Mouse (Mus musculus): ENCODE measurements around the gene Six1. TPM values are rescaled to one million over a fixed set of nuclear protein-coding genes. Genes with fewer than 3 reads are reported as not detected.
A peak's percentile ranks its signal among the peaks of the same experiment; 100 is the strongest.
"Not testable (repeated sequence)": the region's sequence is repeated elsewhere in the genome, so short reads cannot be mapped to it uniquely, and the experiment has no call there.

Gene Six1
- 0.53 and 0.94 TPM in 2 replicates for polyA plus RNA-seq (2012; rRNA removed)

DNA sequence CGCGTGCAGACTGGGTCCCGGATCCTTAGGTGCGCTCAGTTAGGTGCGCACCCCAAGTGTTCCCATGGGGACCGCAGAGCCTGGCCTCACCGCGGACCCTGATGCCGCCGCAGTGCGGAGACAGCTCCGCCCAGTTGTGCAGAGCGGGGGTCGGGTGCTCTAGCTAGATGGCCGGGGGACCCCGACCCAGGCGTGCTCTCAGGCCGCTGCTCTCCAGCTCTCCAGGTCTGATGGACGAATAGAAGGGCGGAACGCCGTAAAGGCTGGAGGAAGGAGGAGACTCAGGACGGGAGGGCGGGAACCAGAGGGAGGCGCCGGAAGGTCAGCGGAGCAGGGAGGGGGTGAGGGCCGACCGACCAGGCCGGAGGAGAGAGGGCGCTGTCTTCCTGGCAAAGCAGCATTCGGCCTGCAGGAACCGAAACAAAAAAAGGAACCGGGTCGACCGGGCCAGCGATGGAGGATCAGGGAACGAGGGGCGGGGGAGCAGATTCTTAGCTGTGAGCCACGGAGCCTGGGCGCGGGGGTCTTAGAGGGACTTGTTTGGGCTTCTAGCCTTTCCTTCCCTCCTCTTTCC, at the start of gene Six1:
Gene Six1, minus strand, starts transcription at position 220 of the 574 bp plus-strand sequence.
- DNase-seq (ENCODE audit: low read depth): peak; percentile 61
- no peak for TF ChIP-seq POLR2A (IDR thresholded peaks at IDR 0.05; ENCODE audit: borderline replicate concordance, extremely low read depth, insufficient read depth, insufficient read length, poor library complexity, severe bottlenecking)
- 0 out of 2 replicates have a peak, but pooled peaks have one; percentile 5 for TF ChIP-seq CTCF (IDR thresholded peaks at IDR 0.05; ENCODE audit: borderline replicate concordance, extremely low read depth, insufficient read depth, insufficient read length)

DNA sequence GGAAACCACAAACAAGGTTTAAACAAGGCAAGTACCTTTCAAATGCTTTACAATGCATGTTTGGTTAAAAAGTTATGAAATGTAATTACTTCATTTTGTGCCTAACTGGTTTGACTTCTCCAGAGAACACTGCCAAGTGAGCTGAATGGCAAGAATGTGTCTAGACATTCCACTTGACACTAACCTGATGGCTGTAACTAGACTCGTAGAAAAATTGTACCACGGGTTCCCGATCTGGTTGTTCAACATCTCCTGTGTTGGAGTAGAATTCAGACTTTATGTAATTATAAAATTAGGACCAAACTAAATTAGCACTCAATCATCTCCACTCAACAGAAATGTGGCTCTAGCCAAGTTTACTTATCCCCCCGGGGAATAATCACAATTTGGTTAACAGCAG, 44.9 kb upstream of the Six1 start:
- no peak for DNase-seq (ENCODE audit: low read depth)
- TF ChIP-seq CTCF (IDR thresholded peaks at IDR 0.05; ENCODE audit: borderline replicate concordance, extremely low read depth, insufficient read depth, insufficient read length): no peak
- TF ChIP-seq POLR2A (IDR thresholded peaks at IDR 0.05; ENCODE audit: borderline replicate concordance, extremely low read depth, insufficient read depth, insufficient read length, poor library complexity, severe bottlenecking): no peak

DNA sequence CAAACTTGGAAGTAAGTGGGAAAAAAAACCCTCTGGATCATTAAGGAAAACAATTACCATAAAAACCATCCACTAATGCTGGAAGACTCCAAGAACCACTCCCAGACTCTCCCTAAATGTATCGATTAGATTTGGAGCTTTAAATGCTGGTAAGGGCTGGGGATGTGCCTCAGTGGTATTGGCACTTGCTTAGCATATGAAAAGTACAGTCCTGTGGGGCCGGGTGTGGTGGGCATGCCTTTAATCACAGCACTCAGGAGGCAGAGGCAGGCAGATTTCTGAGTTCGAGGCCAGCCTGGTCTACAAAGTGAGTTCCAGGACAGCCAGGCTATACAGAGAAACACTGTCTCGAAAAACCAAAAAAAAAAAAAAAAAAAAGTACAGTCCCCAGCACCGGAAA, 42.5 kb upstream of the Six1 start:
- DNase-seq (ENCODE audit: low read depth): not testable (repeated sequence)

- TF ChIP-seq POLR2A (IDR thresholded peaks at IDR 0.05; ENCODE audit: borderline replicate concordance, extremely low read depth, insufficient read depth, insufficient read length, poor library complexity, severe bottlenecking) (no peak), CTCF (IDR thresholded peaks at IDR 0.05; ENCODE audit: borderline replicate concordance, extremely low read depth, insufficient read depth, insufficient read length) (no peak)
- DNase-seq (ENCODE audit: low read depth): no peak
Measured at GRCm38 (mm10) chr12:73094605-73095004, 40.9 kb upstream of the Six1 start.

DNA sequence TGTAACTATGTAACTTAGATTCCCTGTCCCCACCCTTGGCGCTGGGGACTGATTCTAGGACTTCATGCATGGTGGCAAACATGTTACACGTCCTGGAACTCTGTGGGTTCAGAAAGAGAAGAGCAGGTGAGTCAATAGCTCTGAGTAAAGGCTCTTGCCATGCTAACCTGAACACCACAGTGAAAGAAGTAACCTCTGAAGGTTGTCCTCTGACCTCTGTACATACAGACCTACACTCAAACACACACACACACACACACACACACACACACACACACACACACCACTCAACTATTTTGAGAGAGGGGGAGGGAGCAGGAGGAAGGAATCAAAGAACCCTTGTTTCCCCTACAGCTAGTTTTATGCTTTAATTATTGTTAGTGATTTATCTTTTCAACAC, 40.5 kb upstream of the Six1 start:
- TF ChIP-seq CTCF (IDR thresholded peaks at IDR 0.05; ENCODE audit: borderline replicate concordance, extremely low read depth, insufficient read depth, insufficient read length) (no peak), POLR2A (IDR thresholded peaks at IDR 0.05; ENCODE audit: borderline replicate concordance, extremely low read depth, insufficient read depth, insufficient read length, poor library complexity, severe bottlenecking) (no peak)
- DNase-seq (ENCODE audit: low read depth): no peak

DNA sequence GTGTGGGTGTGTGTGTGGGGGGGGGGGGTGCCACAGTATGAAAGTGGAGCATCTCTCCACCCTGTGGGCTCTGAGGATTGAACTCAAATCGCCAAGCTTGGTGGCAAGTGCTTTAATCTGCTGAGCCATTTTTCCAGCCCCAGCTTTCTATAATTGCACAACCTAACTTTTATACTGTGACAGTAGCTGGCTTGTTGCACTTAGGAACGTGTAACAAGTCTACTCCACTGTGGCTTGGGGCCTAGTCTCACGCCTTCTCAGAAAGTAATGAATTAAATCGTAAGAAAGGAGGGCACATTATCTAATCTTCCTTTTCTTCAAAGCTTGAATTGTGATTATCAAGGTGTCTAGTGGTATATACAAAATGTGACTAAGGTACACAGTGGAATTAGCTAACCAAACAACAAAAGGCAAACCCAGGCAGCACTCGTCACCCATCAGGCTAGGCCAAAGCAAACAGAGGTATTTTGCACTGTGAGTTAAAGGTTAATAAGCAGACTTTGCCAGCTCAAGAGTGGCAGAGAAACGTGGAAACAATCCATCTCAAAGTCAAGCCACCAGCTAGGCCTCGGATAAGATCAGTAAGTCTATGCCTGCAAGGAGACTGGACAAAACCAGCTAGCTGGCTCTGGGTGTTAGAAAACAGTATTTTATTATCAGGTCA, 37.1 kb upstream of the Six1 start:
- TF ChIP-seq CTCF (IDR thresholded peaks at IDR 0.05; ENCODE audit: borderline replicate concordance, extremely low read depth, insufficient read depth, insufficient read length): no peak
- DNase-seq (ENCODE audit: low read depth): no peak

GRCm38 (mm10) chr12:73088911-73089310, 35.2 kb upstream of the Six1 start:
- no peak for DNase-seq (ENCODE audit: low read depth)
- no peak for TF ChIP-seq CTCF (IDR thresholded peaks at IDR 0.05; ENCODE audit: borderline replicate concordance, extremely low read depth, insufficient read depth, insufficient read length)
- no peak for TF ChIP-seq POLR2A (IDR thresholded peaks at IDR 0.05; ENCODE audit: borderline replicate concordance, extremely low read depth, insufficient read depth, insufficient read length, poor library complexity, severe bottlenecking)

GRCm38 (mm10) chr12:73088500-73088899, 34.8 kb upstream of the Six1 start:
- no peak for DNase-seq (ENCODE audit: low read depth)
- no peak for TF ChIP-seq POLR2A (IDR thresholded peaks at IDR 0.05; ENCODE audit: borderline replicate concordance, extremely low read depth, insufficient read depth, insufficient read length, poor library complexity, severe bottlenecking)
- TF ChIP-seq CTCF (IDR thresholded peaks at IDR 0.05; ENCODE audit: borderline replicate concordance, extremely low read depth, insufficient read depth, insufficient read length): no peak

GRCm38 (mm10) chr12:73087086-73087485, 33.4 kb upstream of the Six1 start:
- no peak for DNase-seq (ENCODE audit: low read depth)
- TF ChIP-seq CTCF (IDR thresholded peaks at IDR 0.05; ENCODE audit: borderline replicate concordance, extremely low read depth, insufficient read depth, insufficient read length) (no peak), POLR2A (IDR thresholded peaks at IDR 0.05; ENCODE audit: borderline replicate concordance, extremely low read depth, insufficient read depth, insufficient read length, poor library complexity, severe bottlenecking) (no peak)

- TF ChIP-seq CTCF (IDR thresholded peaks at IDR 0.05; ENCODE audit: borderline replicate concordance, extremely low read depth, insufficient read depth, insufficient read length): no peak
- no peak for TF ChIP-seq POLR2A (IDR thresholded peaks at IDR 0.05; ENCODE audit: borderline replicate concordance, extremely low read depth, insufficient read depth, insufficient read length, poor library complexity, severe bottlenecking)
- DNase-seq (ENCODE audit: low read depth): no peak
Measured at GRCm38 (mm10) chr12:73085739-73086630, 32.3 kb upstream of the Six1 start.

DNA sequence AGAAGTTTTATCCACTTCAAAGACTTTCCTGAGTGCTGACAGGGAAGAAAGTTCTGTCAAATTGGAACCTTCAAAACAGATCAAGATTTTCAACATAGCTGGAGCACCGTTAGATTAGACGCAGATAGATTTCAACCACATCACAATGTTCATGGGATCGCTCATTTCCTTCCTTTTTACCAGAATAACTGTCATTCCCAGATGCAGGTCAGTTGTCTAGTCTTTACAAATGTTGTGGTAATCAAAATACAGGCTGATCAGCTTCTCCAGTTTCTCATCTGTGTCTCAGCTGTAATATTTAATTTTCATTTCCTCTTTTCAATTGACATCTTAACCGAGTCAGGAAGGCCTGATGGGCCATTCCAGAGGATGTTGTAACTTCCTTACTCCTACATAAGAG, 30.1 kb upstream of the Six1 start:
- TF ChIP-seq POLR2A (IDR thresholded peaks at IDR 0.05; ENCODE audit: borderline replicate concordance, extremely low read depth, insufficient read depth, insufficient read length, poor library complexity, severe bottlenecking) (no peak), CTCF (IDR thresholded peaks at IDR 0.05; ENCODE audit: borderline replicate concordance, extremely low read depth, insufficient read depth, insufficient read length) (no peak)
- no peak for DNase-seq (ENCODE audit: low read depth)

DNA sequence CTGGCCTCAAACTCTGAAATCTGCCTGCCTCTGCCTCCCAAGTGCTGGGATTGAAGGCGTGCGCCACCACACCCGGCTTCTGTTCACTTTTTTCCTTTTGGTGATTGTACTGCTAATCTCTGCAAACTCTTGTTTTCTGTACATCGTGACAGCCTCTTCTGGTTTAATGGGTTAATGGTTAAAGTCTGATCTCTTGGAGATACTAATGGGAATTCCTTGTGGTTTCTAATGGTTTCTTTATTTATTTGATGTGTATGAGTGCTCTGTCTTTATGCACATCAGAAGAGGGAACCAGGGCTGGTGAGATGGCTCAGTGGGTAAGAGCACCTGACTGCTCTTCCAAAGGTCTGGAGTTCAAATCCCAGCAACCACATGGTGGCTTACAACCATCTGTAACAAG, 28.1 kb upstream of the Six1 start:
- not testable (repeated sequence) for DNase-seq (ENCODE audit: low read depth)

Measured in brain, embryonic 14.5 days (tissue).